Mouse (Mus musculus): ENCODE measurements at regions not wholly inside any gene's neighbourhood (a gene's known extent, or its start where the extent isn't known, plus 50 kb on each side); places are given as distances from the start of the nearest gene placed in this dataset.

DNA sequence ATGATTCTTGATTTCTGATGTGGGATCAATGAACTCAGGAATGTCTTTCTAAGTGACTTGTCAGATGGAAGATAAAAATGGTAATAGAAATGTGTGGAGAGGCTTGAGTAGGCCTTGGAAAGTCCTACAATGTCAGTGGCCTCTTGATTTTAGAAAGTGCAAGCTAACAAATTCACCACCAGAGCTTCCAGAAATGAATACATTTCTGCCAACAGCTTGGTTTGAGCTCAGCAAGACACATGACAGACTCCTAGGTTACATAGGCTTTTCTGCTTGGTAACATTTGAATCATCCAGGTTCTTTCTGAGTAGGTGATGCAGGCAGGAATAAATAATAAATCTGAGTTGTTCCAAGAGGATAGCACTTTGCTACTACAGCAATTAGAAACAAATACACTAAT lies 764.2 kb upstream of the Lrrn3 start:
- no peaks in the 10 kb centered on the region for H3K27me3 ChIP-seq (ENCODE audit: control insufficient read depth, insufficient read depth, insufficient read length)
- no peak overlapping the region for H3K4me3 ChIP-seq
- no peak overlapping the region for H3K4me2 ChIP-seq (ENCODE audit: low read depth)
- H3ac ChIP-seq (ENCODE audit: control insufficient read depth, insufficient read length), result no peak overlapping the region
- TF ChIP-seq POLR2A (IDR thresholded peaks at IDR 0.05; ENCODE audit: insufficient read length, low read depth) (no peak), POLR2AphosphoS2 (IDR thresholded peaks at IDR 0.05; ENCODE audit: insufficient read length, low read depth) (no peak), CEBPB (IDR thresholded peaks at IDR 0.05; ENCODE audit: insufficient read depth, poor library complexity, severe bottlenecking) (no peak)
- H3K36me3 ChIP-seq (ENCODE audit: control insufficient read depth, insufficient read depth), result no peaks in the 10 kb centered on the region
- H3K79me2 ChIP-seq (ENCODE audit: control insufficient read depth, insufficient read depth), result no peaks in the 10 kb centered on the region

DNA sequence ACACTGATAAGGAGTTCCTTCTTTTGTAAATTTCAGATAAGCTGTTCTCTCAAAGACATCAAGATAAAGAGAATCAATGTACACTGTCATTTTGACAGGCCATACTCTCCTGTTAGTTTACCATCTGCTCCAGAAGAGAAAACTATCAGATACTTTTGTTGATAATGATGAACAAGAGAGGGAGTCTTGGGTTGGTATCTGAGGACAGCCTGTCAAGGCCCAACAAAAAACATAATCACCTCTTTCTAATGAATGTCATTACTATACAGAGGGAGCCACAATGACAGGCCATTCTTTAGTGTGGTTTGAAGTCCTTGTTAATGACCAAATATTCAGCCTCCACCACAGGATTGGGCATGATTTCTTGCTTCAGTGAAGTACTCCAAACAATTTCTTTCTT lies 743.0 kb upstream of the Lrrn3 start:
- Histone ChIP-seq H3K79me2 (ENCODE audit: control insufficient read depth, insufficient read depth) (no peaks in the 10 kb centered on the region), H3K4me3 (no peak overlapping the region), H3ac (ENCODE audit: control insufficient read depth, insufficient read length) (no peak overlapping the region), H3K27me3 (ENCODE audit: control insufficient read depth, insufficient read depth, insufficient read length) (no peaks in the 10 kb centered on the region), H3K4me2 (ENCODE audit: low read depth) (no peak overlapping the region), H3K36me3 (ENCODE audit: control insufficient read depth, insufficient read depth) (no peaks in the 10 kb centered on the region)
- TF ChIP-seq TCF3 (IDR thresholded peaks at IDR 0.05; ENCODE audit: insufficient read length, low read depth), result no peak
- TF ChIP-seq POLR2A (IDR thresholded peaks at IDR 0.05; ENCODE audit: insufficient read length, low read depth), result no peak
- no peak for TF ChIP-seq MYOG (IDR thresholded peaks at IDR 0.05; ENCODE audit: control insufficient read depth in 1 of 3, insufficient read depth in 1 of 3, insufficient read length in 2 of 3, low read depth in 2 of 3)
- no peak for TF ChIP-seq E2F4 (IDR thresholded peaks at IDR 0.05; ENCODE audit: insufficient read depth)
- TF ChIP-seq MAX (IDR thresholded peaks at IDR 0.05; ENCODE audit: low read depth), result no peak

DNA sequence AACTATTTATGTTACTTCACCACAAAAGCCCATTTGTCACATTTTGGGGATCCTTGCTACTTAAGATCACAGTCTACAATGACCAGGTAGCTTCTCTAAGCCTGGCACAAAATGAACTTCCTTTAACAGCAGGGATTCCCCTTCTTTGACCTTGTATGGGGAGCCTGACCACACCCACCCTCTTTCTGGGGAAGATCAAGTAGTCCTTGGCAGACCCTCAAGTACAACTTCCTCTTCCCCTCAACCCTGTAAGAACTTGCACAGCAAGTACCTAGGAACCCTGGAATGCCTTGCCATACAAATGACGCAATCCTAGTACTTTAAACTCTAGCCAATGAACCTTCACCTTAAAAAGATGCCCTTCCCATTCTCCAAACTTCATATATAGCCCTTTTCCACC lies 695.4 kb upstream of the Lrrn3 start:
- no peak overlapping the region for H3K4me2 ChIP-seq (ENCODE audit: low read depth)
- H3K79me2 ChIP-seq (ENCODE audit: control insufficient read depth, insufficient read depth), result no peaks in the 10 kb centered on the region
- H3K27me3 ChIP-seq (ENCODE audit: control insufficient read depth, insufficient read depth, insufficient read length), result no peaks in the 10 kb centered on the region
- H3K36me3 ChIP-seq (ENCODE audit: control insufficient read depth, insufficient read depth), result no peaks in the 10 kb centered on the region
- no peak overlapping the region for H3K4me3 ChIP-seq
- TF ChIP-seq E2F4 (IDR thresholded peaks at IDR 0.05; ENCODE audit: insufficient read depth) (no peak), POLR2A (IDR thresholded peaks at IDR 0.05; ENCODE audit: insufficient read length, low read depth) (no peak), MAX (IDR thresholded peaks at IDR 0.05; ENCODE audit: low read depth) (no peak), SRF (IDR thresholded peaks at IDR 0.05; ENCODE audit: control insufficient read depth, insufficient read length, low read depth) (no peak), POLR2AphosphoS2 (IDR thresholded peaks at IDR 0.05; ENCODE audit: insufficient read length, low read depth) (no peak), REST (IDR thresholded peaks at IDR 0.05; ENCODE audit: insufficient read depth, insufficient read length) (no peak), TCF12 (IDR thresholded peaks at IDR 0.05; ENCODE audit: insufficient read depth, poor library complexity, severe bottlenecking) (no peak), CEBPB (IDR thresholded peaks at IDR 0.05; ENCODE audit: insufficient read depth, poor library complexity, severe bottlenecking) (no peak), USF1 (IDR thresholded peaks at IDR 0.05; ENCODE audit: low read depth) (no peak), MYOD1 (IDR thresholded peaks at IDR 0.05; ENCODE audit: control insufficient read depth in 1 of 3, insufficient read length in 2 of 3, low read depth in 2 of 3) (no peak), TCF3 (IDR thresholded peaks at IDR 0.05; ENCODE audit: insufficient read length, low read depth) (no peak), MYOG (IDR thresholded peaks at IDR 0.05; ENCODE audit: control insufficient read depth in 1 of 3, insufficient read depth in 1 of 3, insufficient read length in 2 of 3, low read depth in 2 of 3) (no peak)
- H3ac ChIP-seq (ENCODE audit: control insufficient read depth, insufficient read length), result no peak overlapping the region

DNA sequence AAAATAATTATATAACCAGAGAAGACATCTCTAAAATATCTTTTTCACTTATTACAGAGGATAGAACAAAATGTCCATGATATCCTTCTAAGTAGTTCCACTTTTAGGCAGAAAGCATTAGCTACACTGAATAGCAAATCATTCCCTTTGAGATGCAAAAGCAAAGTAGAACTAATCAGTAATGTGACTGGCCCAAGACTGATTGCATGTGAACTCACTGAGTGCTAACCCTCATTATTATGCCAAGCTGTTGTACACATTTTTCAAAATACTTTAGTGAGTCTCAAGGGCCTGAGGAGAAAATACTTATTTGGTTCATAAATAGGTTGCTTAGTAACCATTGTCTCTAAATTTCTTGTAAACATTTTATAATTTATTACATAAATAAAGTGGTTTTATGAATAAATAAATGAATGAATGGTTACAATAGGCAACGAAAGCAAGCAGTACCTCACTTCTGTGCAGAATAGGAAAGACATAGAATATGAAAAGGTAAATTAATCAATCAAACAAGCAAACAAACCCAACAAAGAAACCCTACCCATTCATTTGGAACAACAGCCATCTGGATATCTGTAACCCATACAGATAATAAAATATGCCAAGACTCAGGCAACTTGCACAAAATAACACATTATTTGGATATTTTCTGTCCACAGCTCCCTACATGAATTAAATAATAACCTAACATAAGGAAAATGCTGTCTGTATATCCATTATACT lies 693.9 kb upstream of the Lrrn3 start:
- no peaks in the 10 kb centered on the region for H3K36me3 ChIP-seq (ENCODE audit: control insufficient read depth, insufficient read depth)
- no peak overlapping the region for H3K4me3 ChIP-seq
- H3ac ChIP-seq (ENCODE audit: control insufficient read depth, insufficient read length), result no peak overlapping the region
- no peaks in the 10 kb centered on the region for H3K79me2 ChIP-seq (ENCODE audit: control insufficient read depth, insufficient read depth)
- H3K27me3 ChIP-seq (ENCODE audit: control insufficient read depth, insufficient read depth, insufficient read length), result no peaks in the 10 kb centered on the region
- TF ChIP-seq SRF (IDR thresholded peaks at IDR 0.05; ENCODE audit: control insufficient read depth, insufficient read length, low read depth) (no peak), MAX (IDR thresholded peaks at IDR 0.05; ENCODE audit: low read depth) (no peak), USF1 (IDR thresholded peaks at IDR 0.05; ENCODE audit: low read depth) (no peak), TCF3 (IDR thresholded peaks at IDR 0.05; ENCODE audit: insufficient read length, low read depth) (no peak), MYOG (IDR thresholded peaks at IDR 0.05; ENCODE audit: control insufficient read depth in 1 of 3, insufficient read depth in 1 of 3, insufficient read length in 2 of 3, low read depth in 2 of 3) (no peak), E2F4 (IDR thresholded peaks at IDR 0.05; ENCODE audit: insufficient read depth) (no peak), CEBPB (IDR thresholded peaks at IDR 0.05; ENCODE audit: insufficient read depth, poor library complexity, severe bottlenecking) (no peak), POLR2A (IDR thresholded peaks at IDR 0.05; ENCODE audit: insufficient read length, low read depth) (no peak), POLR2AphosphoS2 (IDR thresholded peaks at IDR 0.05; ENCODE audit: insufficient read length, low read depth) (no peak), MYOD1 (IDR thresholded peaks at IDR 0.05; ENCODE audit: control insufficient read depth in 1 of 3, insufficient read length in 2 of 3, low read depth in 2 of 3) (no peak), TCF12 (IDR thresholded peaks at IDR 0.05; ENCODE audit: insufficient read depth, poor library complexity, severe bottlenecking) (no peak), REST (IDR thresholded peaks at IDR 0.05; ENCODE audit: insufficient read depth, insufficient read length) (no peak)
- no peak overlapping the region for H3K4me2 ChIP-seq (ENCODE audit: low read depth)

GRCm38 (mm10) chr12:42147971-42148370 lies 661.7 kb upstream of the Lrrn3 start:
- H3ac ChIP-seq (ENCODE audit: control insufficient read depth, insufficient read length), result no peak overlapping the region
- no peak overlapping the region for H3K4me3 ChIP-seq
- no peaks in the 10 kb centered on the region for H3K36me3 ChIP-seq (ENCODE audit: control insufficient read depth, insufficient read depth)
- H3K79me2 ChIP-seq (ENCODE audit: control insufficient read depth, insufficient read depth), result no peaks in the 10 kb centered on the region
- H3K27me3 ChIP-seq (ENCODE audit: control insufficient read depth, insufficient read depth, insufficient read length), result no peaks in the 10 kb centered on the region
- H3K4me2 ChIP-seq (ENCODE audit: low read depth), result no peak overlapping the region
- TF ChIP-seq TCF3 (IDR thresholded peaks at IDR 0.05; ENCODE audit: insufficient read length, low read depth), result no peak
- no peak for TF ChIP-seq POLR2A (IDR thresholded peaks at IDR 0.05; ENCODE audit: insufficient read length, low read depth)
- no peak for TF ChIP-seq TCF12 (IDR thresholded peaks at IDR 0.05; ENCODE audit: insufficient read depth, poor library complexity, severe bottlenecking)
- TF ChIP-seq POLR2AphosphoS2 (IDR thresholded peaks at IDR 0.05; ENCODE audit: insufficient read length, low read depth), result no peak
- TF ChIP-seq USF1 (IDR thresholded peaks at IDR 0.05; ENCODE audit: low read depth), result no peak
- no peak for TF ChIP-seq REST (IDR thresholded peaks at IDR 0.05; ENCODE audit: insufficient read depth, insufficient read length)
- TF ChIP-seq E2F4 (IDR thresholded peaks at IDR 0.05; ENCODE audit: insufficient read depth), result no peak
- TF ChIP-seq MYOD1 (IDR thresholded peaks at IDR 0.05; ENCODE audit: control insufficient read depth in 1 of 3, insufficient read length in 2 of 3, low read depth in 2 of 3), result no peak
- TF ChIP-seq CEBPB (IDR thresholded peaks at IDR 0.05; ENCODE audit: insufficient read depth, poor library complexity, severe bottlenecking), result no peak
- no peak for TF ChIP-seq MYOG (IDR thresholded peaks at IDR 0.05; ENCODE audit: control insufficient read depth in 1 of 3, insufficient read depth in 1 of 3, insufficient read length in 2 of 3, low read depth in 2 of 3)
- TF ChIP-seq MAX (IDR thresholded peaks at IDR 0.05; ENCODE audit: low read depth), result no peak
- TF ChIP-seq SRF (IDR thresholded peaks at IDR 0.05; ENCODE audit: control insufficient read depth, insufficient read length, low read depth), result no peak
